Mouse (Mus musculus) right cerebral cortex, adult 18-20 months (tissue): ENCODE measurements at regions not wholly inside any gene's neighbourhood (a gene's known extent, or its start where the extent isn't known, plus 50 kb on each side); places are given as distances from the start of the nearest gene placed in this dataset.
A peak's percentile ranks its signal among the peaks of the same experiment; 100 is the strongest.

ENCODE experiments used
- DNase-seq: peaks from one replicate; pipeline ENCODE4 v3.0.0; 2022; ENCODE audit warnings: mixed read lengths

DNA sequence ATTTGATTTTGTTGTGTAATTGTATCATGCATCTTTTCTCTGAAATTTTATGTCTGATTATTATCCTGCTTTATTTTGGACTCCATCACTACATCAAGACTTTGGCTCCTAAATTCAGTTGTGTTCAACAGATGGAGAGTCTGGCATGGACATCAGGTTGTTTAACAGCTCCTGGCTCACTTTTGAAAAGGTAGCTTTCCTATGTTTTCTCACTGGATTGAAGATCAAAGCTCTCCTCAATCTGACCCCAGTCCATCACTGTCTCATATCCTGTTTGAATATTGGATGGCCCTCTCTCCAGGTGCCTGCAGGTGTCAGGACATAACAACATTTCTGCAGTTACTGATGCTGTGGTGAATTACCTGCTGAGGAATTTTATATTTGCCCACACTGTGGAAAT lies 265.8 kb upstream of the Cntnap2 start:
- DNase-seq = no peak

DNA sequence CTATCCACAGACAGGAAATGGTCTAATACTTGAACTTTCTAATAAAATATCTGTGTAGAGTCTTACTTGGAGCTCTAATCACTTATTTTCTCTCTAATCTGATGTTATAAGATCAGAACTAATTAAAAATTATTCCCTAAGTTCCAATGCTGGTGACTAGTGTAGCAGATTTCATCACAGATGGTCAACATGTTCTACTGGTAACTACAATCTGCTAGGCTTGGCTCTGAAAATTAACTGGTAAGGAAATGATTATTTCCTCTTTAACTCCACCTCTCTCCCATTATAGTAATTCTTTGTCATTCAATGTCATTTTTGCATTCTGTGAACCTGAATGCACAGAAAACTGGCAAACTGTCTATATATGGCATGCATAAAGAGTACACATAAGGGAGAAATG lies 243.8 kb upstream of the Cntnap2 start:
- DNase-seq = no peak

DNA sequence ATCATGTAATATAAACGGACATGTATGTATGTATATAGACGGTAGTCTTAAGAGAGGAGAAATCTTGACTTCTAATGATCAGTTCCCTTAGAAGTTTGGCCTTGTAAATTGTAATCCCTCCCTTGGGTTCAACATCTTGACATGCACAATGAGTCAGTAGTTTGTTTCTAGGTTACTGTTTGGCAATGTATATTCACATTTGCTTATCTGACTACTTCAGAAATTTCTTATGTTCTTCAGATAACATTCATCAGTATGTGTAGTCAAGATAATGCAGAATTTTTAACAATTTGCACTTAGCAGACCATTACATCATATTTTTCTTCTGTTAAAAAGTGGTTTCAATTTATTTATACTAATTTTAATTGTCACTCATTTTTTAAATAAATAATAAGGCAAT lies 215.0 kb upstream of the Cntnap2 start:
- no peak for DNase-seq

- no peak for DNase-seq
Measured at GRCm38 (mm10) chr6:44849477-44849876, 209.7 kb upstream of the Cntnap2 start.

- DNase-seq = peak; percentile 3
Measured at GRCm38 (mm10) chr6:44850829-44851228, 208.3 kb upstream of the Cntnap2 start.

DNA sequence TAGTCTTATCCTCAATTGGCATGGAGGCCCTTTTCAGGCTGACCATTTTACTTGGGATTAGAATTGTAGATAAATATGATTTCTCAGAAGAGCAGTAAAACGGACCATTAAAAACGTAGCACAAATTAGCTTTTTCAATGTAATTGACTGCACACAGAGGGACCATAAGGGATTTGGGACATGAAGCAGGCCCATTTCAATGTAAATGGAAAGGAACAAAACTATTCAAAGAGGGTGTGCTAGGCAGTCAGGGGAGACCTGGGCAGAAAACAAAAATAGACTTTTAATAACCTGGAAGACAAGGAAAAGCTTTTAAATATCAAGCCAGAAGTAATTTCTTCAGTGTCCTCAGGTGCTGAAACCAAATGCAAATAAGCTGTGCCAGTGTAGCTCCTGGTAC lies 158.9 kb upstream of the Cntnap2 start:
- no peak for DNase-seq
